Mouse (Mus musculus): ENCODE results near the gene Csnk2a1. TPM values are rescaled to one million over a fixed set of nuclear protein-coding genes. Genes with fewer than 3 reads are reported as not detected.

The Csnk2a1 gene
- polyA plus RNA-seq, 1 experiment from 2014 or later: 74.7 TPM

GRCm38 (mm10) chr2:152292475-152292874, 65.8 kb downstream of the Csnk2a1 start:
- ATAC-seq: no peak

GRCm38 (mm10) chr2:152293179-152293726, 66.6 kb downstream of the Csnk2a1 start:
- under 1% methylated on average over 15 of the region's 15 CpGs for WGBS
- no peaks in the 10 kb centered on the region for H3K9me3 ChIP-seq (ENCODE audit: control insufficient read depth)
- H3K4me1 ChIP-seq (replicated peaks; ENCODE audit: control insufficient read depth, insufficient read depth, low read length): no peaks in the 10 kb centered on the region
- no peaks in the 10 kb centered on the region for H3K27me3 ChIP-seq (replicated peaks; ENCODE audit: control insufficient read depth, insufficient read depth, low read length)
- H3K4me2 ChIP-seq (replicated peaks; ENCODE audit: low read depth): peak overlapping the region; percentile 82
- no peak for TF ChIP-seq CTCF (IDR thresholded peaks at IDR 0.05; ENCODE audit: low read depth)
- H3K4me3 ChIP-seq (ENCODE audit: low read depth, low read length): peak overlapping the region; percentile 72
- peak overlapping the region; percentile 85 for H3K27ac ChIP-seq (ENCODE audit: low read depth, low read length)
- no peaks in the 10 kb centered on the region for H3K36me3 ChIP-seq (ENCODE audit: control insufficient read depth, insufficient read depth)
- H3K9ac ChIP-seq (ENCODE audit: low read depth, low read length): peak overlapping the region; percentile 90
- peak; percentile 31 for ATAC-seq

More at GRCm38 (mm10) chr2:152292475-152292874, 65.8 kb downstream of the Csnk2a1 start:
- Histone ChIP-seq H3K4me1 (replicated peaks; ENCODE audit: control insufficient read depth, insufficient read depth, low read length) (no peaks in the 10 kb centered on the region), H3K27me3 (replicated peaks; ENCODE audit: control insufficient read depth, insufficient read depth, low read length) (no peaks in the 10 kb centered on the region), H3K4me2 (replicated peaks; ENCODE audit: low read depth) (no peak overlapping the region), H3K27ac (ENCODE audit: low read depth, low read length) (no peak overlapping the region), H3K4me3 (ENCODE audit: low read depth, low read length) (no peak overlapping the region), H3K9ac (ENCODE audit: low read depth, low read length) (no peak overlapping the region), H3K36me3 (ENCODE audit: control insufficient read depth, insufficient read depth) (no peaks in the 10 kb centered on the region), H3K9me3 (ENCODE audit: control insufficient read depth) (no peaks in the 10 kb centered on the region)
- WGBS: 73% methylated on average over 2 of the region's 2 CpGs
- TF ChIP-seq CTCF (IDR thresholded peaks at IDR 0.05; ENCODE audit: low read depth): no peak

GRCm38 (mm10) chr2:152293727-152294475, 67.3 kb downstream of the Csnk2a1 start, which contains the start of gene Tbc1d20:
Gene Tbc1d20 (plus strand): TSS chr2:152293828.
- Histone ChIP-seq H3K27me3 (replicated peaks; ENCODE audit: control insufficient read depth, insufficient read depth, low read length) (no peaks in the 10 kb centered on the region), H3K4me3 (ENCODE audit: low read depth, low read length) (peak within 1 kb of the TSS; percentile 72), H3K4me2 (replicated peaks; ENCODE audit: low read depth) (peak within 1 kb of the TSS; percentile 82), H3K27ac (ENCODE audit: low read depth, low read length) (peak within 1 kb of the TSS; percentile 85), H3K9ac (ENCODE audit: low read depth, low read length) (peak within 1 kb of the TSS; percentile 90), H3K36me3 (ENCODE audit: control insufficient read depth, insufficient read depth) (no peaks in the 10 kb centered on the region), H3K4me1 (replicated peaks; ENCODE audit: control insufficient read depth, insufficient read depth, low read length) (no peaks in the 10 kb centered on the region), H3K9me3 (ENCODE audit: control insufficient read depth) (no peaks in the 10 kb centered on the region)
- WGBS: under 1% methylated on average over 69 of the region's 70 CpGs
- ATAC-seq: peak; percentile 96
- TF ChIP-seq CTCF (IDR thresholded peaks at IDR 0.05; ENCODE audit: low read depth): no peak

- Histone ChIP-seq H3K9me3 (ENCODE audit: control insufficient read depth) (no peaks in the 10 kb centered on the region), H3K9ac (ENCODE audit: low read depth, low read length) (peak overlapping the region; percentile 90; the same call in 1 of the 2 replicates), H3K27me3 (replicated peaks; ENCODE audit: control insufficient read depth, insufficient read depth, low read length) (no peaks in the 10 kb centered on the region), H3K4me1 (replicated peaks; ENCODE audit: control insufficient read depth, insufficient read depth, low read length) (no peaks in the 10 kb centered on the region), H3K4me2 (replicated peaks; ENCODE audit: low read depth) (peak overlapping the region; percentile 82), H3K27ac (ENCODE audit: low read depth, low read length) (peak overlapping the region; percentile 85; the same call in 1 of the 2 replicates), H3K4me3 (ENCODE audit: low read depth, low read length) (peak overlapping the region; percentile 72), H3K36me3 (ENCODE audit: control insufficient read depth, insufficient read depth) (no peaks in the 10 kb centered on the region)
- TF ChIP-seq CTCF (IDR thresholded peaks at IDR 0.05; ENCODE audit: low read depth): no peak
- ATAC-seq: peak; percentile 2; the same call in 1 of the 2 replicates
- WGBS: 29% methylated on average over 5 of the region's 5 CpGs
Observed at GRCm38 (mm10) chr2:152294541-152294940, 67.9 kb downstream of the Csnk2a1 start.

GRCm38 (mm10) chr2:152302862-152303261, 76.2 kb downstream of the Csnk2a1 start:
- Histone ChIP-seq H3K4me3 (ENCODE audit: low read depth, low read length) (no peak overlapping the region), H3K9ac (ENCODE audit: low read depth, low read length) (no peak overlapping the region), H3K4me2 (replicated peaks; ENCODE audit: low read depth) (no peak overlapping the region), H3K27ac (ENCODE audit: low read depth, low read length) (no peak overlapping the region), H3K27me3 (replicated peaks; ENCODE audit: control insufficient read depth, insufficient read depth, low read length) (no peaks in the 10 kb centered on the region), H3K9me3 (ENCODE audit: control insufficient read depth) (no peaks in the 10 kb centered on the region), H3K4me1 (replicated peaks; ENCODE audit: control insufficient read depth, insufficient read depth, low read length) (no peaks in the 10 kb centered on the region), H3K36me3 (ENCODE audit: control insufficient read depth, insufficient read depth) (peaks cover 42% of the 10 kb centered on the region)
- 71% methylated on average over 2 of the region's 2 CpGs for WGBS
- 0 out of 2 replicates have a peak, but pooled peaks have one; percentile 7 for ATAC-seq
- no peak for TF ChIP-seq CTCF (IDR thresholded peaks at IDR 0.05; ENCODE audit: low read depth)

- Histone ChIP-seq H3K4me2 (replicated peaks; ENCODE audit: low read depth) (no peak overlapping the region), H3K4me3 (ENCODE audit: low read depth, low read length) (no peak overlapping the region), H3K9me3 (ENCODE audit: control insufficient read depth) (no peaks in the 10 kb centered on the region), H3K36me3 (ENCODE audit: control insufficient read depth, insufficient read depth) (peaks cover 51% of the 10 kb centered on the region), H3K27me3 (replicated peaks; ENCODE audit: control insufficient read depth, insufficient read depth, low read length) (no peaks in the 10 kb centered on the region), H3K9ac (ENCODE audit: low read depth, low read length) (no peak overlapping the region), H3K4me1 (replicated peaks; ENCODE audit: control insufficient read depth, insufficient read depth, low read length) (no peaks in the 10 kb centered on the region), H3K27ac (ENCODE audit: low read depth, low read length) (no peak overlapping the region)
- no peak for ATAC-seq
- TF ChIP-seq CTCF (IDR thresholded peaks at IDR 0.05; ENCODE audit: low read depth): no peak
- WGBS: 64% methylated on average over 5 of the region's 5 CpGs
Observed at GRCm38 (mm10) chr2:152303781-152304180, 77.1 kb downstream of the Csnk2a1 start.

Measured in intestine, postnatal 0 days (tissue).